Mouse (Mus musculus): Measurements from ENCODE around the gene Zmynd8.

Gene Zmynd8

DNA sequence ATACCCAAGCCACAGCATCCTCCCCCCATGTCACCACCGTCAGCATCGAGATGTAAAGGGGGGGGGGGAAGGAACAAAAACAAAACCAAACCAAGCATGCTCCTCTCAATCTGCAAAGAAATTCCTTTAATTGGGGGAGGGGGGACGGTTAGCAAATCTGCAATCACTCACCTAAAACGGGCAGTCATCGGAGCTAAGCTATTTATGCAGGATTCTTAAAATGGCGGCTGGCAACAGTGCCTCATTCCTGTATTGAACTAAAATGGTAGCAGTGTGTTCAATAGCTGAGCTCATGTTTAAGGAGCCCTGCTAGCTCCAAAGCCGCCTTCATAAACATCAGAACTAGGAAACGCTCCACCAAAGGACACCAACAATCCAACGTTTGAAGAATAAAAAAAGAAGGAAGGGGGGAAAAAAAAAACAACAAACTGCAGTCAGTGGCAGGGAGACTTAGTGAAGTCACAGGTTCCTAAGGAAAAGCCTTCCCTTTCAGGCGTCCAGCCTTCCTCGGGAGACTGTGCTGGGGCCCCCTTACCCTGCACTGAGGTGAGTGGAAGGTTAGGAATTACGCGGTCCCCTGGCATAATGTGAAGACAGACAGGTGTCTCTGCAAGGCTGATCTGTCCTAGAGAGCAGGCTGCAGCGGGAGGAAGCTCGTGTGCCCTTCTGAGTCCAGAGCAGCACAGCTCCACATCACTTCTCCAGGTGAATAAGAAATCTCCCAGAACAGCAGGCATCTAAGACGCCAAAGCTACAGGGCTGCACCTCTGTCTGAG, 19.2 kb downstream of the Zmynd8 start:
- no peak for DNase-seq (ENCODE audit: low read depth, low spot score)

DNA sequence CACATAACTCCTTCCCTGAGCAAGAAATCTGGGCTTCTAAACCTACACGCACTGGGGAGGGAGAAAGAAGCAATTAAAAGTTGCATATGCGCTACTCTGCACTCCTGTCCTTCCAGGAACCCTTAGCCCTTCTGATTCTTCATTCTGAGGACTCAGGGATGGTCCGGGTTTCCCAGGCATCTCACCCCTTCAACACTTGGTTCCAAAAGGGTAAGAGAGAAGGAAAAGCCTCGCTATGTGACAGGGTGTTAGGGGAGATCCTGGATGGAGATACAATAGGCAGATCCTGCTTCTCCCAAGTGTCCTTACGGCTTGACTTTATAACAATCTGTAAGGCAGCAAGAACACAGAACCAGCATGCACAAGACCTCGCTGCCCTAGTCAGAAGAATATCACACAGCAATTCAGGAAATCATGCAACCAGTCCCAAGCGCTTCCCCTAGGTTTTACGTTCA, 19.9 kb downstream of the Zmynd8 start:
- DNase-seq (ENCODE audit: low read depth, low spot score) = no peak

DNA sequence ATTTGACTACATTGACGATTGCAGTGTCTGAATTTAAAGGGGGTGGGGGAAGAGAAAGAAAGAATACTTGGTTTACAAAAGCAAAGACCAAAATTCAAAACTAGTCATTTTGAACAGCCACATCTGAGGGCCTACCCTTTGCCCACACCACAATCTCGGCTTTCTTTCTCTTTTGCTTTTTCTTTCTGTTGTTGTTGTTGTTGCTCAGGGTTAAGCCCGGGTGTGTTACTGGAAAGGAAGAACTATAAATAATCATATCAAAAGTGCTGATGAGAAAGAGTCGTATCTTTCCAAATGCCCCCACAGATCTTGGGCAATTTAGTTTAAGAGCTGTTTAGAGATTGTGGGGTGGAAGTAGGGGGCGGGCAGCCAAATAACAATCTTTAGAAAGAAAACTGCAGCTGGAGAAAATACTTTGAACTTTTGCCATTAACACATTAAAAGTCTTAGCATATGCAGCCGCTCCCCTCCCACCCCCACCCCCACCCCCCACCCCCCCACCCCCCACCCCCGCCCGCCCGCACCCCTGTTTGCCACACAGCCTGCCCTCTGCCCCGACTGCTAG, 20.7 kb downstream of the Zmynd8 start:
- DNase-seq (ENCODE audit: low read depth, low spot score) = no peak

DNA sequence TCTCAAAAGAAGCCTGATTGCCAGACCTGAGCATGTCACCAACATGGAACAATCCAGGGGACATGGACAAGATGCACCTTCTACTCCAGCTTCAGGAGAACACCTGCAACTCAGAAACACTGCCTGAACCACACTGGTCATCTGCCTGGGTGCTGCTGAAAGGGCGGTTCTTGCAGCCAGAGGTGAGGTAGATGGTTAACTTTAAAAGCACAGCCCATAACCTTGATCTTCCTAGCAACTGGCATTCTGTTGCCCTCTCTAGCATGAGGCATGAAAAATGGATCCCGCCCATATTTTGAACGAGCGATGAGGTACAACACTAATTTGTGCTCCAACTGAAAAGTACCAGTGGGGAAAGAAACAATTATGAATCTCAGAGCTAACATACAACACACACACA, 21.6 kb downstream of the Zmynd8 start:
- DNase-seq (ENCODE audit: low read depth, low spot score) = no peak

DNA sequence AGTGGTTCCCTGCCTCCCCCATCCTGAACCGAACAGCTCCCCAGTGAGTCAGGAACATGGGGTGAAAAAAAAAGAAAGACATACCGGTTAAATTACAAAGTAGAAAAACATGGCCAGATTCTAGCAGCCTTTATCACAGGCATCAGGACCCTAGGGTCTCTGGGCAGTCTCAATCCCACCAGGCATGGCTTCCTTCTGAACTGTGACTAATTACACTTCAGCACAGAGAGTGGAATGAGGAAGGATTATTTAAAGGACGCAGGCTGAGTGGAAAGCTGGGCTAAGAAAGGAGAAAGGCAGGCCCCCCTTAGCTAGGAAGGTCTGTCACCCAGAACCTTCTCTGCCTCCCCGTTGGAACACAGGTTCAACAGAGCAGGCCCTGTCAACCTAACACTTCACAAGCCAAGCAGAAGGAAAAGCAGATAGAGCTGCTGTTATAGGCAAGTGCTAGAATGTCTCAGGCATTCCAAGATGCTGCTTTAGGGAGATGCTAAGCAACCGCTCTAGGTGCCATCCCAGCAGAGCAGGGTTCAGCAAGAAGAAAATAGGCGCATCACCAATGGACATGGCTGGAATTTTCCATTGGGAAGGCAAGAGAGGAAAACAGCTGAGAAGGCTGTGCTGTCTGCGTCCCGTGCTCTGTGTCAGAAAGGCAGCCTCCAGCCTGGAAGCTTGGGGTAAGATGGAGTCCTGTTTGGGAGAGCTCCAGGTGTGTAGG, 22.5 kb downstream of the Zmynd8 start:
- DNase-seq (ENCODE audit: low read depth, low spot score) = no peak

DNA sequence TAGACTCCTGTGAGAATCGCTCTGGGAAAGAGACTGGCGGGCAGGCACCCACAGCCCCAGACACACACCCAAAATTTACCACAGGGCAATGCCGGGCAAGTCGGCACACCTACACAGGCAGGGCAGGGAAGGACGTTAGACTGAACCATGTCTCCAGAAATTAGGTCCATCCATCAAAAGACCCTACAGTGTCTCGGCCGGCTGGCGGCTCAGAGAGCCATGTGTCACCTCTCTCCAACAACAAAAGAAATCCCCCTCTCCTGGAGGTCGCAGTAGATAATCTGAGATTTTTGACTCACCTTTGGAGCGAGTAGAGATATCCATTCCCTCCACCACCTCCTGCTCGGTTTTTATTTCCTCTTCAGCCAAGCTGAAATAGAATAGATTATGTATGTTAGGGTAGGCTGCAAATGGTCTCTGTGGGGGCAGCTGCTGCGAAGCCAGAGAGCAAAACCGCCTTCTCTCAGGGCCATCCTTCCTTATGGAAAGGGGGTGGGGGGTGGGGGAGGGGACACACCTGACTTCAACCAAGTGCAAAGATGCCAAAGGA, 23.3 kb downstream of the Zmynd8 start:
- DNase-seq (ENCODE audit: low read depth, low spot score) = no peak

DNA sequence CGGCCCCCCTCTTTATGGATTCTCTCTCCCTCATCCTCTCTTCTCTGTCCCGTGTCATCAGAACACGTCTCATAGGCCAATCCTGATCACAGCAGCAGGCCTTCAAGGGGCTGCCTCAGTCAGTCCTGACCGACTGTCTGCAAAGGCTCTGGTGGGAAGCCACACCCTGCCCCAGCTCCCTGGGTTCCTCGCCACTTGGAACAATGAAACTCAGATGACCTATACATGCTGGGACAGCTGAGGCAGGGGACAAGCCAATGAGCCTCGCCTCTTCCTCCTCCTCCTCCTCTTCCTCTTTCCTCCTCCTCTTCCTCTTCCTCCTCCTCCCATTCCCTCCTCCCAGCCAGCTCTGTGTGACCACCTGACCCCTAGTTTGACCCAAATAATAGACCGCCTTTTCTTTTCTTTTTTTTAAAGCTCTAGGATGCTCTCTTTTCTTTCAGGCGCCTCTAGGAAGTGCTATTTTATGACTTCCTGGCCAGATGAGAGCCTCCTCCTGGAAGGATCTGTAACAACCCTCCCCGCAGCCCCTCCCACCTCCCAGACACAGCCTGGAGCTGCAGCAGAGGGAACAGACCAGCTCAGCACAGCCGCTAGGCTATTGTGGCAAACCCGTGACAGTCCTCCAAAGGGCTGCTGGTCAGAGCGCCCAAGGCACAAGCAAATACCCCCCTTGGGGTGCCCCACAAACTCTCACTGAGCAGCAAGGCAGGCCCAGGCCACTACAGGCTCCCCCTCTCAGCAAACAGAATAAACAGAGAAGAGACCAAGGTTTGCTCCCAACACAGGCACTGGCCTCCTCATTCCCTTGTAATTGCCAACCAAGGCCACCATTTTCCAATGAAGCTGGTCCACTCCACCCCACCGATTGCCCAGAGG, 24.1 kb downstream of the Zmynd8 start:
- peak; percentile 77 for DNase-seq (ENCODE audit: low read depth, low spot score)

DNA sequence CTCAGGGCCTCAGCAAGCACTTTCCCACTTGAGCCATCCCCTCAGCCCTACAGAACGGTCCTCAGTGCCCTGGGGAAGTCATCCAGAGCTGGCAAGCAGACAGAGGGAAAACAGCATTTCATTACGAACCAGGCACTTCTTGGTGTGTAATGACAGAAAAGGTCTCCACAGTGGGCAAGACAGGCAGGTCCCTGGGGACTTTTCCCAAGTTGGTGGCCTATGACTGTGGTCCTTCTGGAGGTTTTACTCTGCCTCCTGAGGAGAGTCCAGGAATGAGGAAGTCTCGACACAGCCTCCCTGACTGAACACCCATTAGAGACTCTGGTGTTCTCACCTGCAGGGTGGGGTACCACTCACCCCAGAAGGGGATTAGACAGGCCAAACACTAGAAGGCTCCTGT, 25.0 kb downstream of the Zmynd8 start:
- DNase-seq (ENCODE audit: low read depth, low spot score) = no peak

DNA sequence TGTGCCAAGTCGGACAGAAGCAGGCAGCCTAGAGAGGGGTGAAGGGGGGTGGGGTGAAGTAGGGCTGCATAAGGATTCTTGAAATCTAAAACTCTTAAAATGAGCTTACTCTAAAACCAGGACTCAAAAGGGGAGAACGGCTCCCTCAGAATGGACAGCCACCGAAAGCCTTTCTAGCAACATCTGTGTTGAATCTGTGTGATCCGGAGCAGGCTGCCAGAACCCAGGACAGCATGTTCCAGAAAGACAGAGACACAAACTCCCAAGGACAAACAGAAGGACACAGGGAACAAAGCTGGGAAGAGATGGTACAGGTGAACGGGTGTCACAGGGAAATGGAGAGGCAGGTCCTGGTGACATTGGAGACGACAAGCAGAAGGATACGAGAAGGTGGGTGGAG, 25.6 kb downstream of the Zmynd8 start:
- DNase-seq (ENCODE audit: low read depth, low spot score) = no peak

DNA sequence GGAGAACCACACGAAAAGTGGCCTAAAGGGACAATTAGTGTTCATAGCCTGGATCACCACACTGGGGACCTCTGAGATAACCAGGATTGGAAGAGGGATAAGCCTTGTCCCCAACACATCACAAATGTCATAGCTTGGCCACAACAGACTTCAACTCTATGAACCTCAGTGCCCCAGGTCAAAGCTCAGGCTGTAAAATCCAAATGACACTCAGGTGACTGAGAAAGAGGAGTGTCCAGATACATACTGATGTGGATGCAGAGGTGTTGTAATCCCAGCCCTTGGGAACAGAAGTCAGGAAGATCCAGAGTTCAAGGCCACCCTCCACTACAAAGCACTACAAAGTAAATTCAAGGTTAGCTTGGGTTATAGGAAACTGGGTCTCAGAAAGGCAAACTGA, 29.6 kb downstream of the Zmynd8 start:
- DNase-seq (ENCODE audit: low read depth, low spot score) = no peak

DNA sequence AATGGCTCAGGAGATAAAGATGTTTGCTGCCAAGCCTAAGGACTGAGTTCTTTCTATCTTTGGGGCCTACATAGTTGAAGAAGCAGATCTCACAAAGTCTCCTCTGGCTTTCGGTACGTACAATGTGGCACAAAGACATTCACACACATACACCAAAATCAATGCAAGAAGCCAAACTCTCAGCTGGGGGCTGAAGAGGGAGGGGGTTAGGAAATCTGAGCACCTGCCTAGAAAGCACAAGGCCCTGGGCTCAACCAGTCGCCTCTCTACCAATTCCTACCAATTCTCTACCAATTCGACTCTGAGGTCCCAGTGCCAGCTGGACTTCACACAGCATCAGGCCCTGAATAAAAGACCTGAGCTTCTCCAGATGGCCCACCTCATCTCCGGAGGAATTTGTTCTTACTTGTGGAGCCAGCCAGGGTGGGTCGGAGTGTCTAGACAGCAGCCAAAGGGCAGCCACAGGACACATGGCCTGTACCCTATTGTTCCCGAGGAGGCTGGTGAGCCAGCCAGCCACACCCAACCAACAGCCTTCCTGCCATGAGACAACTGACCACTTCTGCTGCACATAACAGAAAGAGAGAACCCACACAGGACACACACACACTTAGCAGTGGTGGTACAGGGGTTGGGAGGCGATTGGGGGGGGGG, 30.2 kb downstream of the Zmynd8 start:
- DNase-seq (ENCODE audit: low read depth, low spot score) = no peak

DNA sequence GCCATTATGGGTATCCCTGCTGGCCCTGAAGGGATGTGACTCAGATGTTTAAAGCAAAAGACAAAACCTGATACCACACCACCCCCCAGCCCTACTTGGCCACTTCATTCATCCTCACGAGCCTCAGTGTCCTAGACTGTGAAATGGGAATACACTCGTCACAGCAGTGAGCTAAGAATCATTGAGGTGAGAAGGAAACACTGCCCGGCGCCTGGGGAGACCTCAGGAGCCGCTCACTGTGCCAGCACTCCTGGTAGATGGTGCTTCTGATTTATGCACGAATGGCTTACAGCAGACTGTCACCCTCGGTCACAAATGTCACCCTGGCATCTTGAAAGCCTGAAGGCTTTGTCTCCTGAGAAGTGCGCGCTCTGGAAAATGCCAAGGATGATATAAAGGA, 31.3 kb downstream of the Zmynd8 start:
- DNase-seq (ENCODE audit: low read depth, low spot score) = no peak

DNA sequence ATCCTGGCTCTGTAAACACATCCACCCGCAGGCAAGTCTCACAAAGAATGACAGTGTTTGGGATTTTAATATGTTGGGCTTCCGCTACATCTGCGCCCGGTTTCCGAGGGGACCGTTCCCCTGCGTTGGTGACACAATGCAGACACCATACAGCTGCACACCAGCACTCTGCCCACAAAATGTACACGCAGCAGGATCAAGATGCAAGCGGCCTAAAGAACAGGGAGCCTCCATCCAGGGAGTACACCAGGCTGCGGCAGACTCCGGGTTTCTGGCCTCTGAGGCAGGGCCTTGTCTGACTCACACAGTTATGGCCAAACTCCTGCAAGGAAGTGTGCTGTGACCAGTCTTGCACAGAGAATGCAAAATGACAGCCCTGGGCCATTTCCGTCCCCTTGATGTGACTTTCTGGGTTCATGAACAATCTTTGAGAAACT, 31.8 kb downstream of the Zmynd8 start:
- DNase-seq (ENCODE audit: low read depth, low spot score) = no peak

DNA sequence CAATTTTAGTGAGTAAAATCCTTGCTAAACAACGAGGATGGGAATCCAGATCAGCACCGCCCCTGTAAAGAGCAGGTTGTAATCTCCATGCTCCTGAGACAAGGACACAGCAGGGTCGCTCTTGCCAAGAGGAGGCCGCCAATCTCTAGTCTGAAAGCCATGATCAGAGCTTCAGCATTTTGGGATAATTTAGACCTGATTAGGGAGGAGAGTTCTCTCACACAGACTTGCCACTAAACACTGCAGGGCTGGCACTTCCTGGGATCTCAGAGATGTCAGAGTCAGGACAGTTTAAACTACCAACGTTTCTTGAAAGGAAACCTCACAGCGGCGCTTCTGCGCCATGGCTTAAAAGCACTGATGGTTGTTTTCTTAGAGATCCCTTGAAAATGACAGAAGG, 32.4 kb downstream of the Zmynd8 start:
- DNase-seq (ENCODE audit: low read depth, low spot score) = no peak

DNA sequence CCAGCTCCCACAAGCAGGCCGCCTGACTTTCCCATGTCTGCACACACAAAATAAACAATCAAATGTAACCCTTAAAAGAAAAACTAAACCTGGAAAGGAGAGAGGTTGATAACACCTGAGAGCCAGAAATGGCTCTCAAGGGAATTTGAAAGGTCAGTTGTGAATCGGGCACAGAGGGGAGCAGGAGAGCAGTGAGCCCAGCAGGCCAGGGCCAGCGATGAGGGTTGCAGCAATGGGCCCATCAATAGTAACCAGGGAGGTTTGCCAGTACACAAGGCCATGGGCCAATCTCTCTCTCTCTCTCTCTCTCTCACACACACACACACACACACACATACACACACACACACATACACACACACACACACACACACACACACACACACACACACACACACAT, 34.0 kb downstream of the Zmynd8 start:
- DNase-seq (ENCODE audit: low read depth, low spot score) = no peak

DNA sequence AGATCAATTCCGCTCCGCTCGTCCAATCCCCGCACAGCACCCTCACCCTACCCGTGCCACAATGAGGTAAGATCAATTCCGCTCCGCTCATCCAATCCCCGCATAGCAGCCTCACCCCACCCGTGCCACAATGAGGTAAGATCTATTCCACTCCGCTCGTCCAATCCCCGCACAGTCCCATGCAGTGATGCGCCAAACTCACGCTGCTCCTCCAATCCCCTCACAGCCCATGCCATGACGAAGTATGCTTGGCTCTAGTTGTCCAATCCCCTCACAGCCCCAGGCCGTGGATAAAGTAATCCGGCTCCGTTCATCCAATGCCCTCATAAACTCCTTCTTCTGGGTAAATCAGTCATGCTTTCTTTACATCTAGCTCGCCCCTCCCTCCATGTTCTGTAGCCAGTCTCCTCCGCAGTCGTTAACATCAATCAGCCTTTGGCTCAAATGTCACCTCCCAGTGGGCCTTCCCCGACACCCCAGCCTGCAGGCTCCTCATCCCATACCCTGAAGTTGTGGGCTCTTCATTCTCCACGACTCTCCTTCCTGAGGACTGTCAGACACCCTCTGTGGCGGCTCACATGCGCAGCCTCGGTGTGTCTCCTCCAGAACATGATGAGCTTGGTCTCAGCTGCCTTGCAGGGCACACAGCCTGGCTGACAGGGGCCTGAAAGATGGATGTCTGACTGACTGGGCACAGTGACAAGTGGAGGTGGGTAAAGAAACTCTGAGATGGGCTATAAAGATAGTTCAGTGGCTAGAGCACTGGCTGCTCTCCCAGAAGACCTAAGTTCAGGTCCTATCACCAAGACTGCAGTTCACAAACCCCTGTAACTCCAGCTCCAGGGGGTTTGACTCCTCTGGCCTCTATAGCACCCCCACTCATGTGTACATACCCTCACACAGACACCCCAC, 36.9 kb downstream of the Zmynd8 start:
- DNase-seq (ENCODE audit: low read depth, low spot score) = no peak

DNA sequence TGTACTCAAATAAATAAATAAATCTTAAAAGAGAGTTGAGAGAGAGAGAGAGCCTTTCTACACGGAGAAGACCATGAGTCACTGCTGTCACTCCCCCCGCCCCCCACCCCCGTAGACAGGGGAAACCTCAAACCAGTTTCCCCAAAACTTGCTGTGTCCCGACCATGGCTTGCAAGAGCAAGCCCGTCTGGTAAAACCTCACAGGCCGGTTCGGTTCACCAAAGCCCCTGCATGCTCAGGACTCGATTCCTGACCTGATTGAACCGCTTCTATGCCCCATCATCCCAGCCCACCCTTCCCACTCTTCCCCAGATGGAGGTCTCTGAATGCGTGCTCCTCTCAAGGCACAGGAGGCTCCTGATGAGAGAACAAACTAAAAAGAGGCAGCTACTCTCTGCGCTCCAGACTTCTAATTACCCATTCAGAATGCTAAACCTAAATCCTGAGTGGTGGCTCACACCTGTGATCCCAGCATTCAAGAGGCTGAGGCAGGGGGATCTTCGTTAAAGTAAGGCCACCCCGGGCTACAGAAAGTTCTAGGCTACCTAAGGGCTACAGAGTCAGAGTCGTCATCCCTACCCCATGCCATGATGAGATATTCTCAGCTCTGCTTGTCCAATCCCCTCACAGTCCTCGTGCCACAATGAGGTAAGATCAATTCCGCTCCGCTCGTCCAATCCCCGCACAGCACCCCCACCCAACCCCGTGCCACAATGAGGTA, 37.7 kb downstream of the Zmynd8 start:
- DNase-seq (ENCODE audit: low read depth, low spot score) = no peak

DNA sequence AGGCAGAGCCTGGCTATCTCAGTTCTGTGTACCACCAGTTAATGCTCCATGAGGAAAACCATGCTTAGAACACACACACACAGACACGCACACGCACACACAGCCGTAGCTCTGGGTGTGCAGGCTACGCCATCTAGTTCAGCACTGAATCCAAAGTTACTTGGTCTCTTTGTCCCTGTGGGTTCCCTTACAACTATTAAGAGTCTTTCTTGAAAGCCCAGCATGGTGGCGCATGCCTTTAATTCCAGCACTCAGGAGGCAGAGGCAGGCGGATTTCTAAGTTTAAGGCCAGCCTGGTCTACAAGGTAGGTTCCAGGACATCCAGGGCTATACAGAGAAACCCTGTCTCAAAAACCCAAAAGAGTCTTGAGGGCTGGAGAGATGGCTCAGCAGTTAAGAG, 38.4 kb downstream of the Zmynd8 start:
- DNase-seq (ENCODE audit: low read depth, low spot score) = no peak
